Mouse (Mus musculus) lung, embryonic 14.5 days (tissue): ENCODE data around the gene Smpd3. TPM values are rescaled to one million over a fixed set of nuclear protein-coding genes. Genes with fewer than 3 reads are reported as not detected.

Experiments
- ATAC-seq: fragments of 200-750 bp; cut with Nextera tagmentation; 2 replicates; pipeline ENCODE4 v1.8.0; 2017; ENCODE audit warnings: mild to moderate bottlenecking, moderate TSS enrichment, moderate library complexity; ENCODE audit not compliant: insufficient read depth
- DNase-seq: peaks from one replicate; pipeline ENCODE4 v3.0.0-alpha.2; 2015
- H3K27ac ChIP-seq: fragments of 300-500 bp; sonication (generic); 2 replicates; pipeline ENCODE4 v1.5.1; 2014; ENCODE audit warnings: low read depth, mild to moderate bottlenecking, moderate library complexity
- H3K27me3 ChIP-seq: fragments of 300-500 bp; sonication (generic); 2 replicates; pipeline ENCODE4 v1.6.1; 2014; ENCODE audit warnings: low read length, control low read depth; ENCODE audit not compliant: insufficient read depth
- H3K36me3 ChIP-seq: fragments of 300-500 bp; sonication (generic); 2 replicates; pipeline ENCODE4 v1.6.1; 2014; ENCODE audit warnings: control low read depth; ENCODE audit not compliant: insufficient read depth
- H3K4me1 ChIP-seq: fragments of 300-500 bp; sonication (generic); 2 replicates; pipeline ENCODE4 v1.6.1; 2014; ENCODE audit warnings: antibody characterized with exemption, control low read depth; ENCODE audit not compliant: insufficient read depth
- H3K4me2 ChIP-seq: fragments of 300-500 bp; sonication (generic); 2 replicates; pipeline ENCODE4 v1.6.1; 2014; ENCODE audit warnings: mild to moderate bottlenecking
- H3K4me3 ChIP-seq: fragments of 300-500 bp; sonication (generic); 2 replicates; pipeline ENCODE4 v1.5.1; 2014; ENCODE audit warnings: low read depth, low read length
- H3K9ac ChIP-seq: fragments of 300-500 bp; sonication (generic); 2 replicates; pipeline ENCODE4 v1.6.1; 2014
- H3K9me3 ChIP-seq: fragments of 300-500 bp; sonication (generic); 2 replicates; pipeline ENCODE4 v1.6.1; 2016; ENCODE audit warnings: low read depth, low read length, control low read depth
- CTCF ChIP-seq: IDR thresholded peaks from 2 replicates; pipeline ENCODE4 v1.5.1; 2016; ENCODE audit warnings: antibody characterized with exemption, low read depth
- WGBS: fragments of 180-500 bp; shearing (Covaris S2); extraction: QIAGEN DNeasy Blood & Tissue Kit; methylation state at CpG from one replicate; pipeline ENCODE4 v1.1.7; 2014; 5-methylcytosine and 5-hydroxymethylcytosine counted together
- polyA plus RNA-seq: library from polyadenylated mRNA; unstranded; fragments of >200 nt; fragmentation: Nextera tagmentation; extraction: Ambion mirVana; gene quantifications from 2 replicates; pipeline ENCODE4 v1.2.1, GENCODE M21; 2014

The Smpd3 gene
- polyA plus RNA-seq = 0.57 and 0.93 TPM in 2 replicates

GRCm38 (mm10) chr8:106337852-106338521 lies at the start of gene Smpd3:
Gene Smpd3 (minus strand): TSS chr8:106337988.
- DNase-seq = peak; percentile 99
- Histone ChIP-seq H3K27me3 (peaks cover 31% of the 10 kb centered on the region), H3K4me3 (peak within 1 kb of the TSS; percentile 46), H3K9ac (peak within 1 kb of the TSS; percentile 42), H3K9me3 (no peaks in the 10 kb centered on the region), H3K4me2 (peak within 1 kb of the TSS; percentile 58), H3K4me1 (0 out of 2 replicates have a peak, but pooled peaks cover 3% of the 10 kb centered on the region), H3K27ac (no peak within 1 kb of the TSS), H3K36me3 (no peaks in the 10 kb centered on the region)
- WGBS = under 1% methylated on average over 45 of the region's 45 CpGs
- peak; percentile 100 for ATAC-seq
- TF ChIP-seq CTCF = no peak

DNA sequence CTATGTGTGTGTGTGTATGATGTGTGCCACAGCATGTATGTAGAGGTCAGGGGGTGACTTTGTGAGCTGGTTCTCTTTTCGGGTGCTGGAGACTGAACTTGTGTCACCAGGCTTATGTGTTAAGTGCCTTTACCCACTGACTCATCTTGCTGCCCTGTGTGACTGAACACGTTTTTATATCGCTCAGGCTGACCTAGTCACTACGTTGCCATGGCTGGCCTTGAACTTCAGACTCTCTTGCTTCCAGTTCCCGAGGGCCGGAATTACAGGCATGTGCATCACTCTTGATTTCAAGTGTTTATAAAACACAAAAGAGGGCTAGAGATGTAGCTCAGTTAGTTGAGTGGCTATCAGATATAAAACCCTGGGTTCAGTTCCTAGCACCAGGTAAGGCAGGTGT lies 43.2 kb upstream of the Smpd3 start:
- WGBS = 78% methylated on average over 6 of the region's 6 CpGs
- ATAC-seq = no peak

DNA sequence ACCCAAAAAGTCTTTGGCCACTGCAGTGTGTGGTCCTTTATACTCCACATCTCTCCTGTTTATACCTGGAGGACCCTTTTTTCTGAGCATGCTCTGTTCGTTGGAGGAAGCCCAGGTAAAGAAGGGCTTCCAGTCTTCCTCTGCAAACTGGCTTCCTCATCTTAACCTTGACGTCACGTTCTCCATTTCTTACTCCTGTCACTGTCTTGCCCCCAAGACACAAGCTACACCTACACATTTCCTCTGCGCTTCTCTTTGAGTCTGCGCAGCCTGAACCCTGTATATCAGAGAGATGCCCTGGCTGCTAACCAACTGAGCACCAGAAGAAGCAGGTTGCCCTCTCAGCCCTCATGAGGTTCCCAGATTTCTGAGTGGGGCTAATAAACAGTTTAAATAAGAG lies 41.6 kb upstream of the Smpd3 start:
- no peak overlapping the region for H3K9ac ChIP-seq
- no peak for TF ChIP-seq CTCF
- 70% methylated on average over 5 of the region's 5 CpGs for whole genome bisulfite sequencing
- no peak overlapping the region for H3K4me2 ChIP-seq
- no peaks in the 10 kb centered on the region for H3K36me3 ChIP-seq
- DNase-seq (no peak), ATAC-seq (no peak)
- H3K27ac ChIP-seq = no peak overlapping the region
- H3K4me3 ChIP-seq = no peak overlapping the region
- no peaks in the 10 kb centered on the region for H3K9me3 ChIP-seq
- no peaks in the 10 kb centered on the region for H3K4me1 ChIP-seq
- no peaks in the 10 kb centered on the region for H3K27me3 ChIP-seq

More for the DNA sequence above, 43.2 kb upstream of the Smpd3 start:
- H3K9ac ChIP-seq = no peak overlapping the region
- H3K36me3 ChIP-seq = no peaks in the 10 kb centered on the region
- no peak overlapping the region for H3K27ac ChIP-seq
- no peak overlapping the region for H3K4me3 ChIP-seq
- H3K27me3 ChIP-seq = no peaks in the 10 kb centered on the region
- H3K4me2 ChIP-seq = no peak overlapping the region
- H3K9me3 ChIP-seq = no peaks in the 10 kb centered on the region
- no peaks in the 10 kb centered on the region for H3K4me1 ChIP-seq
- no peak for TF ChIP-seq CTCF
- no peak for DNase-seq

- no peaks in the 10 kb centered on the region for H3K9me3 ChIP-seq
- H3K9ac ChIP-seq = no peak overlapping the region
- no peaks in the 10 kb centered on the region for H3K4me1 ChIP-seq
- no peaks in the 10 kb centered on the region for H3K27me3 ChIP-seq
- no peak overlapping the region for H3K27ac ChIP-seq
- DNase-seq (peak; percentile 13), ATAC-seq (peak; percentile 71)
- TF ChIP-seq CTCF = no peak
- H3K4me3 ChIP-seq = no peak overlapping the region
- H3K4me2 ChIP-seq = no peak overlapping the region
- WGBS = 30% methylated on average over 6 of the region's 7 CpGs
- no peaks in the 10 kb centered on the region for H3K36me3 ChIP-seq
Measured at GRCm38 (mm10) chr8:106378501-106379048, 40.8 kb upstream of the Smpd3 start.

- DNase-seq (peak; percentile 79), ATAC-seq (peak; percentile 81; the same call in 1 of the 2 replicates)
- Histone ChIP-seq H3K27ac (no peak overlapping the region), H3K9me3 (no peaks in the 10 kb centered on the region), H3K4me2 (no peak overlapping the region), H3K27me3 (no peaks in the 10 kb centered on the region), H3K9ac (no peak overlapping the region), H3K36me3 (no peaks in the 10 kb centered on the region), H3K4me3 (no peak overlapping the region), H3K4me1 (no peaks in the 10 kb centered on the region)
- 17% methylated on average over 9 of the region's 9 CpGs for WGBS
- TF ChIP-seq CTCF = no peak
Measured at GRCm38 (mm10) chr8:106376862-106377261, 39.1 kb upstream of the Smpd3 start.

DNA sequence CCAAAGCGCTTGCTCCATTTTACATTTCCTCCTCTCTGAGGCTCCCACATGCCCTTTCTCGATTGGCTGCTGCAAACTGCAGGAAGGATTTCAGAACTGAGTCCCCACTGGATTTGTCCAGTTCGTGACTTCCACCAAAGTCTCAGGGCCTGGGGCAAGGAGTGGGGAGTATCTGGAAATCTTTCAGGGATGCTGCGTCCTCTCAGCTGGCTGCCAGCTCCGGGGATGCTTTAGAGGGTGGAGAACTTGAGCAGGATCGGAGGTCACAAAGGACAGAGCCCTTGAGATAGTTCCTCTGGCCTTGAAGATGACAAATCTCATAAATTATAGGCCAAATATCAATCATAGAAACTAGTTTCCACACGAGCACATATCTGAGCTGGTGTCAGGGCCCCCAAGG lies 38.2 kb upstream of the Smpd3 start:
- no peak for TF ChIP-seq CTCF
- ATAC-seq = no peak
- 57% methylated on average over 7 of the region's 7 CpGs for WGBS

DNA sequence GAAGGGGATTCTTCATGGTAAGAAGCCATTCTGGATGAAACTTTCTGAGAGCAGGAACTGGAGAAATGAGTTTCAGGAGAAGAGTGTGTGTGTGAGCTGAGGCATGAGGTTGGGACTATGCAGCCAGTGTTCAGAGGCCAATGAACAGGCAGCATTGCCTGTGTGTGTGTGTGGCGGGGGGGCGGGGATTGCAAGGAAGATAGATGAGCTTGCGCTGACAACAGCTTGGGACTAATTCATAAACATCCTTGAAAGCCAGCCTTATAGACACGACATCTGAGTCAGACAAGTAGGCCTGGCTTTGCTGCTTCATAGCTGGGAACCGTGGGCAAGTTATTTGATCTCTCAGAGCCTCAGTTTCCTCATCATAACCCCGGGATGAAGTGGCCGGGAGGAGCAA lies 31.3 kb upstream of the Smpd3 start:
- Histone ChIP-seq H3K4me2 (no peak overlapping the region), H3K27me3 (no peaks in the 10 kb centered on the region), H3K9ac (no peak overlapping the region), H3K4me1 (no peaks in the 10 kb centered on the region), H3K36me3 (no peaks in the 10 kb centered on the region), H3K9me3 (no peaks in the 10 kb centered on the region), H3K4me3 (no peak overlapping the region), H3K27ac (no peak overlapping the region)
- peak; percentile 51 for DNase-seq
- peak; percentile 73; the same call in 1 of the 2 replicates for ATAC-seq
- TF ChIP-seq CTCF = no peak
- 47% methylated on average over 7 of the region's 7 CpGs for WGBS

More for the DNA sequence above, 38.2 kb upstream of the Smpd3 start:
- no peak overlapping the region for H3K4me3 ChIP-seq
- H3K36me3 ChIP-seq = no peaks in the 10 kb centered on the region
- no peaks in the 10 kb centered on the region for H3K27me3 ChIP-seq
- no peak overlapping the region for H3K9ac ChIP-seq
- no peaks in the 10 kb centered on the region for H3K9me3 ChIP-seq
- DNase-seq = no peak
- H3K4me1 ChIP-seq = no peaks in the 10 kb centered on the region
- H3K27ac ChIP-seq = no peak overlapping the region
- no peak overlapping the region for H3K4me2 ChIP-seq
